Mouse (Mus musculus) embryonic fibroblast, embryonic 13.5 days (primary cell): ENCODE measurements at regions not wholly inside any gene's neighbourhood (a gene's known extent, or its start where the extent isn't known, plus 50 kb on each side); places are given as distances from the start of the nearest gene placed in this dataset.

Experiments used
- H3K27ac ChIP-seq: 2 replicates; pipeline ENCODE4 v1.5.1; 2012; ENCODE audit warnings: low read length, control low read depth, inconsistent platforms; ENCODE audit not compliant: insufficient read depth
- H3K4me1 ChIP-seq: 2 replicates; pipeline ENCODE4 v1.6.1; 2011; ENCODE audit warnings: low read length; ENCODE audit not compliant: control insufficient read depth, insufficient read depth
- H3K4me3 ChIP-seq: 2 replicates; pipeline ENCODE4 v1.5.1; 2011; ENCODE audit warnings: mild to moderate bottlenecking, control low read depth, low read length; ENCODE audit not compliant: insufficient read depth
- CTCF ChIP-seq: IDR thresholded peaks from 2 replicates; pipeline ENCODE4 v1.5.1; 2011; ENCODE audit warnings: mild to moderate bottlenecking, control low read depth, low read length, moderate library complexity, borderline replicate concordance; ENCODE audit not compliant: insufficient read depth
- POLR2A ChIP-seq: IDR thresholded peaks from 2 replicates; pipeline ENCODE4 v1.6.1; 2011; ENCODE audit warnings: low read depth, mild to moderate bottlenecking, control low read depth, low read length, moderate library complexity

DNA sequence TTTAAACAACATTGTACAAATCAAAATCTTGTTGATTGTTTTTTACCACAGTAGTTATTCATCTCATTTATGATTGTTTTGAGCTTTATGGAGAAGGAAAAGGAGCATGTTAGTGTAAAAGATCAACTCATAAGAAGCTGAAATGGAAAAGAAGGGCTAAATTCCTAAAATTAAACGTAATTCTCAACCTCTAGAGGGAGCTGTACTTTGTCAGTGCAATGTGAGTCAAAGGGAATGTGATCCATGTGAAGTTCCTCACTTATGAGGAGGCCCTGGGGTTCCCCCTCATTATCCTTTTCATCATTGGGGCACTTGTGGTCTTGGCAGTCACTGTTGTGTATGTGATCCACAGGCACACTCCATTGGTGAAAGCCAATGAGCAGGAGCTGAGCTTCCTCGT is 54.0 kb upstream of the Vmn2r7 start:
- Histone ChIP-seq H3K4me1 (peaks cover 5% of the 10 kb centered on the region; the same call in 1 of the 2 replicates), H3K4me3 (no peak overlapping the region), H3K27ac (no peak overlapping the region)
- TF ChIP-seq POLR2A (no peak), CTCF (no peak)

DNA sequence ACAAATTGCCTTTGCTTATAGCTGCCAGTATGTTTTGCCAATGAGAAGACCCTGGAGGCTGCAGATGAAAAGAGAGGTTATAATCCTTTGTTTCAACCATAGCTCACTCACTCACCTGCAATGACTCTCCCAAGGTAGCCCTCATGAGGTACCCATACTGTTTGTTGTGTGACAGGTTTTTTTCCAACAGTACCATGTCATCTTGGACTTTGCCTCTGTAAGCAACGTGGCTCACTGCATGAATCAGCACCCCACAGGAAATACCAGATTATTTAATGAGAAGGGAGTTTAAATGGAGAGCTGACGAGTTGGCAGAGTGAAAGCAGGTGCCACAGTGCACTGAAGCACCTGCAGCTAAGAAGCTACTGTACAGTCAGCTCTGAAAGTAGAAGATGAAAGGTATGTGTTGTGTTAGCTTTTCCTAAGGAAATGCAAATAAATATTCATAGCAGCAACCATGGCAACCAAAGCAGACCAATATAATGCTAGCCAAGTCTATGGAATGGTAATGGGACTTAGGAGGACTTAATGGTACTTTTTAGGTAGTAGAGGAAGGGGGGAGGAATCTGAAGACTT is 56.8 kb upstream of the Vmn2r7 start:
- H3K27ac ChIP-seq: no peak overlapping the region
- peaks cover 5% of the 10 kb centered on the region; the same call in 1 of the 2 replicates for H3K4me1 ChIP-seq
- no peak for TF ChIP-seq CTCF
- no peak for TF ChIP-seq POLR2A
- H3K4me3 ChIP-seq: no peak overlapping the region

DNA sequence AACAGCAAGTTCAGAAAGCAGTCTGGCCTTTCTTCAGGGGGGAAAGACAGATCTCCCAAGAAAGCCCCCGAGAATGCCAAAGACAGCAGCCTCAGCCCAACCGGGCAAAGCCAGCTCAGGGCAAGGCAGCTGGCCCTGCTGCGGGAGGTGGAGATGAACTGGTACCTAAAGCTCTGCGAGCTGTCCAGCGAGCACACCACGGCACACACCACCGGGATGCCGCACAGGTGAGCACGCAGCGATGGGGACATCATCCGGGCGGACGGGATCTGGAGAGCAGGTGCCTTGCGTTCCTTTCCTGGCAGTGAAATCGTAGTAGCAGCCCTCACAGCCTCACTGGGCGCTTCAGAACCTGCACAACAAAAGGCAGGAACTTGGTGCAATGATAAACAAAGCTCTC is 104.7 kb upstream of the Vmn2r7 start:
- Histone ChIP-seq H3K4me3 (no peak overlapping the region), H3K27ac (no peak overlapping the region)

DNA sequence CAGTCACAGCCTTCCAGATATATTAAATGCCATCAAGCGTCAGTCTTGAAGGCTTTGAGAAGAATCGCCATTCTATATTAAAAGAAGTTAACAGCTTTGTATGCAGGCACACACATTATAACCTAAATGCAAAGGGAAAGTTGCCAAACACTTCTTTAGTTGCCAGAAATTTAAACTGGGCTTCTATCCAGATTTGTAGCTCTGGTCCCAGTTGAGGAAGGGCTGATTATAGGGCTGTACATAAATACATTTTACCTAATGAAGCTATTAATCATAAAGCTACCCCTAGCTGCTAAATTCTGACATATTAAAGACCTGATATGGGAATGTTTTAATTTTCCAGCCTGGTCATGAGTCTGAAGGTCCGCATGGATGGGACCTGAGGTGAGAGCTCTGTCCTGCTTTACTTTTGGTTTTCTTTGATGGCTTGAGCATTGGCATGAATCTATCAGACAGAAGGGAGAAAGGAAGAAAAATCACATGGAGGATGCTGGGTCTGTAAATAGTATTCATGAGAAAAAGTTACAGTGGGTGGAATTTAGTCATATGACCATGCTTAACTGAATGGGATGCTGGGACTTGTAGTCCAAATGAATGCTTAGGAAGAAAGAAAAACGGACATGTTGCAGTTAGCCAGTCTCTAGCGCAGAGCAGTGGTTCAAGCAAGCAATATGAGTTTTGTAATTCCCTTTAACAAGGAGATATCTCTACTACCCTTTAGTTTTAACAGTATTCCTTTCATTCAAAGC is 120.3 kb upstream of the Vmn2r7 start:
- Histone ChIP-seq H3K4me1 (0 out of 2 replicates have a peak, but pooled peaks cover 2% of the 10 kb centered on the region), H3K4me3 (no peak overlapping the region), H3K27ac (no peak overlapping the region)
- TF ChIP-seq POLR2A: no peak
- TF ChIP-seq CTCF: no peak

More for the DNA sequence above, 104.7 kb upstream of the Vmn2r7 start:
- TF ChIP-seq CTCF (no peak), POLR2A (no peak)
- no peaks in the 10 kb centered on the region for H3K4me1 ChIP-seq

DNA sequence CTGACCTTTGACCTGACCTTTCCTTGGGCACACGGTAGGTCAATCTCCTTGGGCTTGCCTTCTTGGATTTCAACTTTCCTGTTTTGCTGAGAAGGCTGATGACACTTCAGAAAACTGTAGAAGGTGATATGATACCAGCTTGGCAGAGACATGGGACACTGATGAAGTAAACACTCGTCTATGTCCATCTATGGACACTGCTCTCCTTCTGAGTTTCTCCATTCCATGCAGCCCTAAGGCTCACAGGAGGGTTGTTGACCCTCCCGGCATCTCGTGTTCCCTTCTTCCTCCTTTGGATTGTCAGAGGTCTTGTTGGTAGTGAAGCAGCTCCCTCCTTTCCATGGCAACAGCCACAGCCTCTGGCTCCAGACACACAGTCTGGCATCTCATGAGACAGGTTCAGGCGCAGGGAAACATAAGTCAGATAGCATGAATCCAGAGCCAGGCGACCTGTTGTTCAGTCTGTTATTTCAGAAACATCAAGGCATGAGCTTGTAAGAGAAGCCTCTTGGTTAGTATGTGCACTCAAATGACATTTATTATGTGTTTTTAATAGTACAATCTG is 120.9 kb upstream of the Vmn2r7 start:
- Histone ChIP-seq H3K27ac (no peak overlapping the region), H3K4me1 (0 out of 2 replicates have a peak, but pooled peaks cover 2% of the 10 kb centered on the region), H3K4me3 (no peak overlapping the region)
- TF ChIP-seq CTCF: no peak
- no peak for TF ChIP-seq POLR2A

DNA sequence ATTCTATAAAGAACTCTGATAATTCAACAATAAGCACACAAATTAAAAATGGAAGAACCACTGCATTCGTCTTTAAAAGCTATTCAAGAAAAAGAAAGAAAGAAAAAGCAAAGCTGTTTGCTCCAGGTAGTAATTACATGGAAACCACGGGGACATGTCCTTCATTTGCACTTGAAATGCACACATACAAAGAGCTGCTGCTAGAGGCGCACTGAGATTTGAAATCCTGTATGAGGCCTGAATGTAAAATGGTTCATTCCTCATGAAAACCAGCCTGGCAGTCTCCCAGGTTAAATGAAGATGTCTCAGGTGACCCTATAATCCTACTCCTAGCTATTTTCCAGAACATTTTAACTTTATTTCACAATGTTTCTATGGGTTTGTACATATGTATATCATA is 123.7 kb upstream of the Vmn2r7 start:
- no peak overlapping the region for H3K4me3 ChIP-seq
- H3K27ac ChIP-seq: no peak overlapping the region
- TF ChIP-seq POLR2A (no peak), CTCF (no peak)
- H3K4me1 ChIP-seq: 0 out of 2 replicates have a peak, but pooled peaks cover 2% of the 10 kb centered on the region

DNA sequence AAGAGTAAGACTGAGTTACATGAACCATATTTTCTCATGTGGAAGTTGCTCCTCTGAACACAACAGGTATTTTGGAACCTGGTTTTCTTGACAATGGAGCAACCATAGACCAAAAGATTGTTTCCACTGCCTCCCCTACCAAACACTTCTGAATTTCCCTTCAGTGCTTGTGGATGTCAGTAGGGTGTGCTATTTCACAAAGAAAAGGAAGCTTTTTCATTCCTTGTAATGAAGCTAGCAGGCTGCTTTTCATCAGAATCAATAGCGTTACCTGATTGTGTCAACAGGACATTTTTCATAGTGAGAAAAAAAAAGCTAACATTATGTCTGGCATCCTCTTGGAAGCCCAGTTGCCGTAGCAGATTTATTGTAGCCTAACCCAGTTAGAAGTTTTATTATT is 124.8 kb upstream of the Kcnab1 start:
- Histone ChIP-seq H3K4me1 (no peaks in the 10 kb centered on the region), H3K4me3 (no peak overlapping the region), H3K27ac (no peak overlapping the region)
- TF ChIP-seq POLR2A (no peak), CTCF (no peak)

DNA sequence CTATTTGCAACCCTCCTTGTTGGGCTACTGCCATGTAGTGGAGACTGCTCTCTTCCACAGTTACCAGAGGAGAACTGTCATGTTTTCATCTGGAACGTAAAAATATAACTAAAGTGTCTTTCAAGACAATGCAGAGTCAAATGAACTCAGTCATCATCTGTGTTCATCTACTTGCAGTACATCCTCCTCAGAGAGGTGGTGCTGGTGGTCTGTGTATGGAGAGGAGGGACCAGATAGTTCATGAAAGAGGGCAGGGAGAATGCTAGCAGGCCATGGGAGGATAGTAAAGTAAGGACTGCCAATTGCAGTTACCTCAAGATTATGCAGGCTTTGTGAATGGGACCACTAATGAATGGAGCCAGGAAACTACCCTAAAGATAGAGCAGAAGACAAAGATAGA is 121.5 kb upstream of the Kcnab1 start:
- TF ChIP-seq POLR2A (no peak), CTCF (0 out of 2 replicates have a peak, but pooled peaks have one; percentile 4)
- no peak overlapping the region for H3K27ac ChIP-seq
- no peak overlapping the region for H3K4me3 ChIP-seq
- H3K4me1 ChIP-seq: peaks cover 2% of the 10 kb centered on the region; the same call in 1 of the 2 replicates

DNA sequence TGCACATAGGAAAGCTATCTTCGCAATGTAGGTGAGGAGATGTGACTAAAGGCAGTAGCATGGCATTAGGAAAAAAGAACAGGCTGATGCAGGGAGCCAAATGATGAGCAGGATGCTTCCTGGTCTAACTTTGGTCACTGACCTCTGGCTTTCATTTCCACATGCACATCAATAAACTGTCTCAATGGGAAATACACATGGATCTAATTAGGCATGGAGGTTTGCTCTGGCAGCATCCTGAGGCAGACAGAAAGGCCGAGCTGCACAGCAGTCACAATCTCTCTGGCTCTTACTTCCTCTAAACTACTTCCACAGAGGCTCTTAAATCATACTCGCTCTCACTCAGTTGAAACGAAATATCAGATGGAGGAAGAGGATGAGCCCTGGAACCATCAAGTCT is 112.7 kb upstream of the Kcnab1 start:
- H3K27ac ChIP-seq: no peak overlapping the region

DNA sequence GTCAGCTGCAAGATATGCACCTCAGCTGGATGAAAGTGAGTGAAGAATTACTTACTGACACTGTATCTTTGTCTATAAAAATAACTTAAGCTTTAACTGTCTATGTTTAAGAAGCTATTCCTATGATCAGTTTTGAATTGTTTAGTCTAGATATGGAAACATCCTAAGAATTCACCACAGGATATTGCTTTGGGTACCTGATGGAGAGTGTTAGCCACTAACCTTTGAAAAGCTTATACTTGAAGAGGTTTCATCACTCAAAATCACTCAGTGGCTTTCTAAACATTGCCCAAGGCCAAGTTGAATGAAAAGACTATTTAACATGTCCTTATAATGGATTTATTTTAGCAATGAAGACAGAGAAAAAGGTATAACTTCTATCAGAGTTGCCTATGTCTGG is 111.6 kb upstream of the Kcnab1 start:
- H3K4me1 ChIP-seq: peaks cover 2% of the 10 kb centered on the region
- no peak for TF ChIP-seq POLR2A
- TF ChIP-seq CTCF: no peak
- H3K4me3 ChIP-seq: no peak overlapping the region
- no peak overlapping the region for H3K27ac ChIP-seq

More for the DNA sequence above, 112.7 kb upstream of the Kcnab1 start:
- Histone ChIP-seq H3K4me1 (peaks cover 4% of the 10 kb centered on the region), H3K4me3 (no peak overlapping the region)
- TF ChIP-seq POLR2A (no peak), CTCF (no peak)
